Mouse (Mus musculus) embryonic facial prominence, embryonic 14.5 days (tissue): ENCODE data around the gene Tbc1d22a. TPM values are rescaled to one million over a fixed set of nuclear protein-coding genes. Genes with fewer than 3 reads are reported as not detected.
"Not testable (repeated sequence)": the region's sequence is repeated elsewhere in the genome, so short reads cannot be mapped to it uniquely, and the experiment has no call there.

Source experiments
- ATAC-seq: fragments of 200-750 bp; cut with Nextera tagmentation; 2 replicates; pipeline ENCODE4 v1.8.0; 2017; ENCODE audit warnings: low read depth, moderate number of reproducible peaks, moderate TSS enrichment
- DNase-seq: peaks from one replicate; pipeline ENCODE4 v3.0.0-alpha.2; 2015; ENCODE audit warnings: low spot score
- H3K27ac ChIP-seq: fragments of 300-500 bp; sonication (generic); replicated peaks from 2 replicates; pipeline ENCODE4 v1.5.1; 2014; ENCODE audit warnings: low read depth, mild to moderate bottlenecking, low read length, moderate library complexity
- H3K27me3 ChIP-seq: fragments of 300-500 bp; sonication (generic); replicated peaks from 2 replicates; pipeline ENCODE4 v1.6.1; 2014; ENCODE audit warnings: low read length; ENCODE audit not compliant: control insufficient read depth, insufficient read depth
- H3K36me3 ChIP-seq: fragments of 300-500 bp; sonication (generic); 2 replicates; pipeline ENCODE4 v1.6.1; 2014; ENCODE audit warnings: low read length, mixed read lengths; ENCODE audit not compliant: control insufficient read depth, insufficient read depth
- H3K4me1 ChIP-seq: fragments of 300-500 bp; sonication (generic); 2 replicates; pipeline ENCODE4 v1.6.1; 2014; ENCODE audit warnings: antibody characterized with exemption, low read length; ENCODE audit not compliant: control insufficient read depth, insufficient read depth
- H3K4me2 ChIP-seq: fragments of 300-500 bp; sonication (generic); 2 replicates; pipeline ENCODE4 v1.6.1; 2014; ENCODE audit warnings: low read depth, mild to moderate bottlenecking, low read length, moderate library complexity, mixed read lengths
- H3K4me3 ChIP-seq: fragments of 300-500 bp; sonication (generic); 2 replicates; pipeline ENCODE4 v1.5.1; 2014; ENCODE audit warnings: low read depth, mild to moderate bottlenecking, low read length
- H3K9ac ChIP-seq: fragments of 300-500 bp; sonication (generic); 2 replicates; pipeline ENCODE4 v1.6.1; 2014; ENCODE audit warnings: low read depth, mild to moderate bottlenecking, low read length, moderate library complexity, mixed read lengths
- H3K9me3 ChIP-seq: fragments of 300-500 bp; sonication (generic); 2 replicates; pipeline ENCODE4 v1.6.1; 2016; ENCODE audit warnings: low read length; ENCODE audit not compliant: control insufficient read depth
- WGBS: fragments of 180-500 bp; shearing (Covaris S2); extraction: QIAGEN DNeasy Blood & Tissue Kit; methylation state at CpG from one replicate; pipeline ENCODE4 v1.1.7; 2014; 5-methylcytosine and 5-hydroxymethylcytosine counted together
- polyA plus RNA-seq: library from polyadenylated mRNA; unstranded; fragments of >200 nt; fragmentation: Nextera tagmentation; extraction: Ambion mirVana; gene quantifications from 2 replicates; pipeline ENCODE4 v1.2.1, GENCODE M21; 2014

The Tbc1d22a gene
- polyA plus RNA-seq, 1 experiment from 2014 or later: 8.1 TPM

DNA sequence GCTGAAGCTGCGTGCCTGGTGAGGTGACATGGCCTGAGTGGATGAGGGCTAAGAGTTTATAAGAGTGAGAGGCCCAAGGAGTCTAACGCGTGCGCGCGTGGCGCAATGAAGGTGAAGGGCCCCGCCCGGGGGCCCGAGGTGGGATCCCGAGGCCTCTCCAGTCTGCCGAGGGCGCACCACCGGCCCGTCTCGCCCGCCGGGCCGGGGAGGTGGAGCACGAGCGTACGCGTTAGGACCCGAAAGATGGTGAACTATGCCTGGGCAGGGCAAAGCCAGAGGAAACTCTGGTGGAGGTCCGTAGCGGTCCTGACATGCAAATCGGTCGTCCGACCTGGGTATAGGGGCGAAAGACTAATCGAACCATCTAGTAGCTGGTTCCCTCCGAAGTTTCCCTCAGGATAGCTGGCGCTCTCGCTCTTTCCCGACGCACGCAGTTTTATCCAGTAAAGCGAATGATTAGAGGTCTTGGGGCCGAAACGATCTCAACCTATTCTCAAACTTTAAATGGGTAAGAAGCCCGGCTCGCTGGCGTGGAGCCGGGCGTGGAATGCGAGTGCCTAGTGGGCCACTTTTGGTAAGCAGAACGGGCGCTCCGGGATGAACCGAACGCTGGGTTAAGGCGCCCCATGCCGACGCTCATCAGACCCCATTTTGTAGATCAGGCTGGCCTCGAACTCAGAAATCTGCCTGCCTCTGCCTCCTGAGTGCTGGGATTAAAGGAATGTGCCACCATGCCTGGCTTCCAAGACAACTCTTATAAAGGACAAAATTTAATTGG, 19.4 kb upstream of the Tbc1d22a start:
- H3K4me1 ChIP-seq, H3K4me2 ChIP-seq, DNase-seq, H3K9me3 ChIP-seq, H3K36me3 ChIP-seq, H3K27me3 ChIP-seq, H3K4me3 ChIP-seq, H3K27ac ChIP-seq, H3K9ac ChIP-seq: not testable (repeated sequence)
- WGBS: 82% methylated on average over 55 of the region's 55 CpGs
- ATAC-seq: peak; percentile 96

DNA sequence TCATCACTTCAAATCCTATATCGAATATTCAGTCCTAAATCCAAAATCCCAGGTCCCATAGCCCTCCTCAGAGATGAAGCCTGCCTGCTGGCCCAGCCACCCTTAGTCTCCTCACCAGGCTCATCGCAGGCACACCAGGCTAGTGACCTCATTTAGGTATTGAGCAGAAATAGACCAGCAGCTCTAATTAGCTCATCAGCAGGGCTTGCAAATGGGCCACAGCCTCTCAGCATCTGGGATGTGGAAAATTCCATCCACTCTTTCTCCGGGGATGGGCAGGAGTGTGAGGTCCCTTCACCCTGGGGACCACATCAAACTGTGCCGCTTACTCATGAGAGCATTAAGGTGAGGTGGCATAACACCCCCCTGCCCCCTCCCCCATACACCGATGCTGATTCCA, 15.2 kb upstream of the Tbc1d22a start:
- no peak overlapping the region for H3K9ac ChIP-seq
- H3K4me2 ChIP-seq: no peak overlapping the region
- ATAC-seq (no peak), DNase-seq (no peak)
- H3K36me3 ChIP-seq: no peaks in the 10 kb centered on the region
- 85% methylated on average over 5 of the region's 5 CpGs for WGBS
- H3K27me3 ChIP-seq: no peaks in the 10 kb centered on the region
- H3K27ac ChIP-seq: no peak overlapping the region
- H3K9me3 ChIP-seq: no peaks in the 10 kb centered on the region
- no peak overlapping the region for H3K4me3 ChIP-seq
- H3K4me1 ChIP-seq: peaks cover 3% of the 10 kb centered on the region; the same call in 1 of the 2 replicates

DNA sequence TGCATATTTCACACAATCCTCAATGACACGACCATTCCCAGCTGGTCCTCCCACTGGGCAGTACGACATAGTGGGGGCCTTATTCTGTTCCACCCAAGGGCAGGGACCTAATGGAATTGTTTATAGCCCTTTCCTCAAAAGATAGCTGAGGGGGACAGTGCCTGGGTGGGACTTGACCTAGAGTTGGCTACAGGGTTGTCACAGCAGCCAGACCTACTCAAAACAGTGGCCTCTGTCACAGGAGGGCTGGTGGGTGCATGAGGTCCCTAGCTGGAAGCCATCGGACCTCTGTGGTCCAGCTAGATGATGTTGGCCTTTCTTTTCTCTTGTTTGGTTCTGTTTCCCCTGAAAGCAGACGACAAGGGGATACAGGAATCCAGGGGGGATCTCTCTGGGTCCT, 14.8 kb upstream of the Tbc1d22a start:
- H3K4me1 ChIP-seq: peaks cover 4% of the 10 kb centered on the region; the same call in 1 of the 2 replicates

DNA sequence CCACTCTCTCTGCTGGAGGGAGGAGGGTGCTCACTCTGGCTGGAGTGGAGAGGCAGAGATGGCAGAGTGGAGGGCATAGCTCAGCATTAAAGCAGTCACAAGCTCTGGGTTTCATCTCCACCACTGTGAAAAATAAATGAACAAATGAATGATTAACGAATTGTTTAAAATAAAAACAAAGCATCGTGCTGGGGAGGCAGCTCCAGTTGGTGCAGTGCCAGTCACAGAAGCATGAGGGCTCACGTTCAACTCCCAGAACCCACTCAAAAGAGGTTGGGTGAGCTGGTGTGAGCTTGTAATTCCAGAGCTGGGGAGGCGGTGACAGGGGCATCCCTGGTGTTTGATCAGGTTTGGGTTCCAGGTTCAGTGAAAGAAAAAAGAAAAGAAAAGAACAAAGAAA, 14.1 kb upstream of the Tbc1d22a start:
- H3K4me3 ChIP-seq: no peak overlapping the region
- H3K4me1 ChIP-seq: peaks cover 4% of the 10 kb centered on the region; the same call in 1 of the 2 replicates
- H3K9ac ChIP-seq: no peak overlapping the region
- ATAC-seq (no peak), DNase-seq (no peak)
- WGBS: 47% methylated on average over 4 of the region's 4 CpGs
- no peaks in the 10 kb centered on the region for H3K36me3 ChIP-seq
- no peak overlapping the region for H3K4me2 ChIP-seq
- H3K9me3 ChIP-seq: no peaks in the 10 kb centered on the region
- H3K27ac ChIP-seq: no peak overlapping the region
- no peaks in the 10 kb centered on the region for H3K27me3 ChIP-seq

More for the DNA sequence above, 14.8 kb upstream of the Tbc1d22a start:
- Histone ChIP-seq H3K4me2 (no peak overlapping the region), H3K9me3 (no peaks in the 10 kb centered on the region), H3K27me3 (no peaks in the 10 kb centered on the region), H3K27ac (no peak overlapping the region), H3K36me3 (no peaks in the 10 kb centered on the region), H3K9ac (no peak overlapping the region), H3K4me3 (no peak overlapping the region)
- DNase-seq: no peak
- WGBS: 66% methylated on average over 4 of the region's 4 CpGs
- no peak for ATAC-seq

DNA sequence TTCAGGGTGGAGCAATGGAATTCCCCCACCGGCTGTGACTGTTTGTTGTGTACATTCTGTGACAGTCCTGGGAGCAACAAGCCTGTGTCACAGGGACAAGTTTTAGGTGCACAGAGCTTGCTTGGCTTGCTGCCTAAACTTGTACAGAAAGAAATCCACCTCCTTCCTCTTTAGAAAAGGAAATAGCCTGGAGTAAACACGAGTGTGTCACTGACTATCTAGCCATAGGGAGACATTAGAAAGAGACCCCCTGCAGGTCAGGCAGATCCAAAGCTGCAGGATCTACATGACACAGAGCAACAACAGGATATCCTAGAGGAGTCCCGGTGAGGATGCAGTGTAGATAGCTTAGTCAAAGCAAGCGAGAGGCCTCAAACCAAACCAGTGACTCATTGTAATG, 13.2 kb upstream of the Tbc1d22a start:
- ATAC-seq (no peak), DNase-seq (peak; percentile 32)
- H3K27me3 ChIP-seq: no peaks in the 10 kb centered on the region
- H3K36me3 ChIP-seq: no peaks in the 10 kb centered on the region
- H3K4me2 ChIP-seq: no peak overlapping the region
- no peak overlapping the region for H3K4me3 ChIP-seq
- H3K9me3 ChIP-seq: no peaks in the 10 kb centered on the region
- no peak overlapping the region; the same call in 1 of the 2 replicates for H3K27ac ChIP-seq
- 40% methylated on average over 4 of the region's 4 CpGs for WGBS
- H3K9ac ChIP-seq: no peak overlapping the region
- H3K4me1 ChIP-seq: peaks cover 4% of the 10 kb centered on the region; the same call in 1 of the 2 replicates

DNA sequence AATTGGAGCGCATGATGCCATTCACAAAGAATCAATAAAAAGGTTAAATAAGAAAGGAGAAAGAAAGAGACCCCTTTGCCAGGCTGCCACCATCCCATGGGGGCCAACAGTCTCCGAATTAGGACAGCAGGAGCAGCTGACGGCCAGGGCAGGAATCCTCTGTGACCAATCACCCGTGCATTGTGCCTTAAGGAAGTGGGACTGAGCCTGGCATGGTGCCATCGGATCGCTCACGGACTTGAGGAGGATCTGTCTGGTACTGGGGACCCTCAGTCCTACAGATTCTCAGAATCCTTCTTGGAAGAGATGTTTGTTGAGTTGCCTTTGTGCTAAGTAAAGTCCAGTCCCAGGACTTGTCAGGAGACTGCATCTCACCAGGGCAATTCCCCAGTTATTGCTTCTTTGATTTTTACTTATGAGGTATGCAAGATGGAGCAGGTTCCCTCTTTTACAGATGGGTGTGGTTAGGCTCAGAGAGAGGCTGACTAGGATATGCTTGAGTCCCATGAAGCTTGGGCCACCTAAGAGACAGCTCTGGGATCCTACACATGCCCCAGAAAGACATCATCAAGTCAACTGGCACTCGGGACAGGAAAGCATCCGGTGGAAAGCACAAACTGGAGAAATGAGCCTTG, 12.4 kb upstream of the Tbc1d22a start:
- Histone ChIP-seq H3K36me3 (no peaks in the 10 kb centered on the region), H3K9ac (no peak overlapping the region), H3K4me2 (no peak overlapping the region), H3K27ac (no peak overlapping the region; the same call in 1 of the 2 replicates), H3K27me3 (no peaks in the 10 kb centered on the region), H3K9me3 (no peaks in the 10 kb centered on the region), H3K4me3 (no peak overlapping the region), H3K4me1 (peaks cover 4% of the 10 kb centered on the region; the same call in 1 of the 2 replicates)
- DNase-seq (no peak), ATAC-seq (no peak)
- 72% methylated on average over 9 of the region's 9 CpGs for WGBS

DNA sequence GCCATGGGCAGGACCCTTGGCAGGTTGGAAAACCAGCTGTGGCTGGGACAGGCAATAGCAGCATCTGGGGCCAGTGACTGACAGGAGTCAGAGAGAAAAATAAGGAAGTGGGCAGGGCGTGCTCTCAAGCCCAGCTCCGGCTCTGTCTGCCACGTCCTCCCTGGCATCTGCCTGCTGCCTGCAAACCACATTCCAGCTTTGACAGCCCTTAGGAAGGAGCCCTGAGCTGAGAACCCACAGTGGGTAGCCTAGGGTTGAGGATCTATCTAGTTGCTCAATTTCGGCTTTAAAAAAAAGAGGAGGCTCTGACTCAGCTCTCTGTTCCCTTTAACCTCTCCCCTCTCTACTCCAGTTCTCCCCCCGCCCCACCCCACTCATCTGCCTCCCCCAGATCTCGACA, 11.6 kb upstream of the Tbc1d22a start:
- Histone ChIP-seq H3K27ac (peak overlapping the region; percentile 59), H3K4me2 (no peak overlapping the region), H3K4me1 (peaks cover 4% of the 10 kb centered on the region; the same call in 1 of the 2 replicates), H3K9me3 (no peaks in the 10 kb centered on the region), H3K27me3 (no peaks in the 10 kb centered on the region), H3K9ac (no peak overlapping the region), H3K36me3 (no peaks in the 10 kb centered on the region), H3K4me3 (no peak overlapping the region)
- 35% methylated on average over 6 of the region's 6 CpGs for WGBS
- ATAC-seq (peak; percentile 38), DNase-seq (peak; percentile 59)

DNA sequence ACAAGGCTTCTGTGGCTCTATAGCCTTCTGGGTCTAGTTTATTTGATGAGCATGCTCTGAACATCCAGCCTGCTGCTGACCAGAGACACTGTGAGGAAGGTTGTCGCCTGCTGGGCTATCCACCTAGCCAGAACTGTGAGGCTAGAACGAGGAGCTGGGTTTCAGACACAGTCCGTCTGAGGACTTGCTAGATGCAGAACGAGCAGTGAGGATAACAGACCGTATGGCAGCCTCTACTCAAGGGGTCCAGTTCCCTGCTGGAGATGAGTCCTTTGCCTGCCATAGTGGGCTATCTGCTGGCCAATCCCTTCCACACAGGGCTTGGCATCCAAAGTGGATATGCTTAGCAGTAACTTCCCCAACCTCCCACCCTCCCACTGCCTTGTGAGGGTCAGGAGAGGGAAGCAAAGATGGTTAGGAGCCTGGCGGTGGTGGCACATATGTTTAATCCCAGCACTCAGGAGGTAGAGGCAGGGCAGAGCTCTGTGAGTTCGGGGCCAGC, 10.9 kb upstream of the Tbc1d22a start:
- no peak for ATAC-seq
- Histone ChIP-seq H3K4me2 (no peak overlapping the region), H3K9me3 (no peaks in the 10 kb centered on the region), H3K4me1 (peaks cover 4% of the 10 kb centered on the region; the same call in 1 of the 2 replicates), H3K27me3 (no peaks in the 10 kb centered on the region), H3K9ac (no peak overlapping the region), H3K4me3 (no peak overlapping the region), H3K27ac (no peak overlapping the region), H3K36me3 (no peaks in the 10 kb centered on the region)
- DNase-seq: no peak
- 81% methylated on average over 7 of the region's 7 CpGs for WGBS
